Mouse (Mus musculus): ENCODE results near the gene Slc9a3r1.

GRCm38 (mm10) chr11:115189304-115189703 is 26.2 kb downstream of the Slc9a3r1 start:
- TF ChIP-seq GATA1 (IDR thresholded peaks at IDR 0.05; ENCODE audit: borderline replicate concordance, low read length) (no peak), FLI1 (IDR thresholded peaks at IDR 0.05; ENCODE audit: low read length) (no peak)
